Mouse (Mus musculus) limb, embryonic 11.5 days (tissue): ENCODE measurements around the gene Ints2. TPM values are rescaled to one million over a fixed set of nuclear protein-coding genes. Genes with fewer than 3 reads are reported as not detected.

Experiments used
- polyA plus RNA-seq: library from polyadenylated mRNA; unstranded; fragments of >200 nt; fragmentation: Nextera tagmentation; extraction: Ambion mirVana; gene quantifications from 2 replicates; pipeline ENCODE4 v1.2.1, GENCODE M21; 2014

Ints2 gene
- polyA plus RNA-seq, 1 experiment from 2014 or later = 52.7 TPM

Other genes with a start within 250 kb of the Ints2 start
- gene Brip1, start 56.4 kb downstream of the Ints2 start, polyA plus RNA-seq = 10.5 and 11.1 TPM in 2 replicates
- 13.0 and 14.9 TPM in 2 replicates for gene Med13, start 100.0 kb upstream of the Ints2 start, polyA plus RNA-seq
- 29.5 and 31.1 TPM in 2 replicates for gene Rnft1, start 227.1 kb upstream of the Ints2 start, polyA plus RNA-seq